Mouse (Mus musculus): ENCODE measurements around the gene Pnpla3.

DNA sequence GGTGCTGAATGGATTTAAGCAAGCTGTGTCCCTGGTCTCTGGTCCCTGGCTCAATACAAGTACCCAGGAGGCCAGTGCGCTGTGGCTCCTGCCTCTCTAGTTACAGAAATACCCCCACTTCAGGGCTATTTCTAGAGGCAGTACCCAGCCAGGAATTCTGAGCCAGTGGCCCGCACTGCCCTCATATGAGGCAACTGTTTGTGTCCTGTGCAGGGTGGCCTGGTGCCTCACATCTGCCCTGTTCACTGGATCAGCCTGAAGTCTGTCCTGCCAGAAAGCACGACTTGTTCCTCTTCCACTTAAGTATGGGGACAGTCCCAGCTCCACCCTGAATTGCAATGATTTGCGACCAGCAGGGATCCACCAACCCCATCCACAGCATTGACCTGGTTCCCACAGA lies 34.2 kb upstream of the Pnpla3 start:
- no peak for TF ChIP-seq CTCF (IDR thresholded peaks at IDR 0.05; ENCODE audit: low read depth, low read length)
- no peak for TF ChIP-seq POLR2A (IDR thresholded peaks at IDR 0.05; ENCODE audit: insufficient read depth, low read length)
- no peak for TF ChIP-seq EP300 (IDR thresholded peaks at IDR 0.05; ENCODE audit: insufficient read depth, low read depth, low read length)
